Comparison of ENCODE assay signal across 8 mouse cellular contexts in genomic region chr10:33905489-33905888, GRCm38 (mm10). TPM values are rescaled to one million over a fixed set of nuclear protein-coding genes. Genes with fewer than 3 reads are reported as not detected.
A peak's percentile ranks its signal among the peaks of the same experiment; 100 is the strongest.
DNase-seq lines count a peak whose midpoint lies in the region; ATAC-seq and TF ChIP-seq lines count a peak whose summit lies in the region.

No protein-coding gene starts in this region.

- H3K4me1 ChIP-seq in heart, embryonic 12.5 days (replicated peaks): no peaks in the 10 kb centered on the region
- H3K4me1 ChIP-seq in hindbrain, postnatal 0 days (ENCODE audit: insufficient read depth, low read length): no peaks in the 10 kb centered on the region
- peaks cover 12% of the 10 kb centered on the region for H3K4me1 ChIP-seq in midbrain, embryonic 10.5 days

- H3K36me3 ChIP-seq in heart, embryonic 12.5 days: no peaks in the 10 kb centered on the region
- no peaks in the 10 kb centered on the region for H3K36me3 ChIP-seq in hindbrain, postnatal 0 days (ENCODE audit: insufficient read depth, low read length)
- no peaks in the 10 kb centered on the region for H3K36me3 ChIP-seq in midbrain, embryonic 10.5 days

- WGBS in heart, embryonic 12.5 days: 5% methylated on average over 6 of the region's 6 CpGs
- WGBS in hindbrain, postnatal 0 days: under 1% methylated on average over 6 of the region's 6 CpGs
- 3% methylated on average over 6 of the region's 6 CpGs for WGBS in midbrain, embryonic 10.5 days

- POLR2A ChIA-PET in Patski (lab: Charles Lee): no interaction called here

- no peak for ATAC-seq in heart, embryonic 12.5 days (ENCODE audit: insufficient number of reproducible peaks, low FRiP score)
- ATAC-seq in Patski: peak; percentile 14
- ATAC-seq in hindbrain, postnatal 0 days: peak; percentile 27; the same call in 1 of the 2 replicates

- peak overlapping the region; percentile 37; the same call in 1 of the 2 replicates for H3K9ac ChIP-seq in heart, embryonic 12.5 days
- H3K9ac ChIP-seq in hindbrain, postnatal 0 days (replicated peaks; ENCODE audit: low read length): peak overlapping the region; percentile 38; the same call in 1 of the 2 replicates

- TF ChIP-seq CTCF in Patski (IDR thresholded peaks at IDR 0.05): no peak
- TF ChIP-seq CTCF in hindbrain, postnatal 0 days (IDR thresholded peaks at IDR 0.05; ENCODE audit: low read depth): no peak

- H3K4me2 ChIP-seq in heart, embryonic 12.5 days: peak overlapping the region; percentile 87
- H3K4me2 ChIP-seq in hindbrain, postnatal 0 days (ENCODE audit: low read depth, low read length): peak overlapping the region; percentile 82

- H3K9me3 ChIP-seq in heart, embryonic 12.5 days (replicated peaks): no peaks in the 10 kb centered on the region
- no peaks in the 10 kb centered on the region for H3K9me3 ChIP-seq in hindbrain, postnatal 0 days (ENCODE audit: low read length)
- H3K9me3 ChIP-seq in midbrain, embryonic 10.5 days (replicated peaks): no peaks in the 10 kb centered on the region

- H3K27ac ChIP-seq in heart, embryonic 12.5 days (ENCODE audit: poor library complexity, severe bottlenecking): no peak overlapping the region
- no peak overlapping the region for H3K27ac ChIP-seq in hindbrain, postnatal 0 days
- no peak overlapping the region for H3K27ac ChIP-seq in midbrain, embryonic 10.5 days (replicated peaks)

- DNase-seq in heart, adult 11 months: no peak
- no peak for DNase-seq in Patski (ENCODE audit: low read depth, low spot score)
- DNase-seq in hindbrain, postnatal 0 days (ENCODE audit: low spot score): no peak
- no peak for DNase-seq in midbrain, embryonic 10.5 days (ENCODE audit: low spot score)
- DNase-seq in urinary bladder, adult 18-20 months (ENCODE audit: low spot score in 2 of 2): no peak
- DNase-seq in natural killer cell, adult 2 months (ENCODE audit: low spot score in 2 of 2): no peak
- DNase-seq in thymus, postnatal 4 days: no peak

- no peaks in the 10 kb centered on the region for H3K27me3 ChIP-seq in heart, embryonic 12.5 days (replicated peaks)
- H3K27me3 ChIP-seq in Patski: peaks cover 37% of the 10 kb centered on the region
- no peaks in the 10 kb centered on the region for H3K27me3 ChIP-seq in hindbrain, postnatal 0 days (ENCODE audit: insufficient read depth, low read length)
- H3K27me3 ChIP-seq in midbrain, embryonic 10.5 days (ENCODE audit: low read depth, poor library complexity, severe bottlenecking): no peaks in the 10 kb centered on the region

- CTCF ChIA-PET in Patski (lab: Charles Lee): no interaction called here

- peak overlapping the region; percentile 52 for H3K4me3 ChIP-seq in heart, embryonic 12.5 days
- peak overlapping the region; percentile 49 for H3K4me3 ChIP-seq in hindbrain, postnatal 0 days (ENCODE audit: low read length)
- peak overlapping the region; percentile 54 for H3K4me3 ChIP-seq in midbrain, embryonic 10.5 days

- in situ Hi-C loops in Patski (cut with MboI; ENCODE audit: low pct_unique_long_range_greater_than_20kb): no loop called here

RNA-seq across cellular contexts. Expression of gene Rsph4a, which starts 0.6 kb away (rescaled TPM):
- not detected in 2 replicates for polyA plus RNA-seq in heart, embryonic 12.5 days (2016; fragmentation: Nextera tagmentation; extraction: Ambion mirVana)
- 0.06 TPM for polyA plus RNA-seq in Patski (2021)
- total RNA-seq in hindbrain, postnatal 0 days (2014; rRNA removed): 0.97 and 2.2 TPM in 2 replicates
- 1.3 and 1.4 TPM in 2 replicates for polyA plus RNA-seq in hindbrain, postnatal 0 days (2015; fragmentation: Nextera tagmentation; extraction: Ambion mirVana)
- 0.09 and 0.11 TPM in 2 replicates for polyA plus RNA-seq in midbrain, embryonic 10.5 days (2016; fragmentation: Nextera tagmentation; extraction: Ambion mirVana)

RNA-seq across cellular contexts. Expression of gene Zup1, which starts 45.6 kb away (rescaled TPM):
- polyA plus RNA-seq in heart, embryonic 12.5 days (2016; fragmentation: Nextera tagmentation; extraction: Ambion mirVana): 13.0 and 13.1 TPM in 2 replicates
- 14.3 TPM for polyA plus RNA-seq in Patski (2021)
- total RNA-seq in hindbrain, postnatal 0 days (2014; rRNA removed): 11.1 and 13.9 TPM in 2 replicates
- polyA plus RNA-seq in hindbrain, postnatal 0 days (2015; fragmentation: Nextera tagmentation; extraction: Ambion mirVana): 11.1 and 12.9 TPM in 2 replicates
- polyA plus RNA-seq in midbrain, embryonic 10.5 days (2016; fragmentation: Nextera tagmentation; extraction: Ambion mirVana): 21.1 and 25.0 TPM in 2 replicates

RNA-seq across cellular contexts. Expression of gene Sult3a1, which starts 48.0 kb away (rescaled TPM):
- polyA plus RNA-seq in heart, embryonic 12.5 days (2016; fragmentation: Nextera tagmentation; extraction: Ambion mirVana): not detected in 2 replicates
- not detected for polyA plus RNA-seq in Patski (2021)
- not detected in 2 replicates for total RNA-seq in hindbrain, postnatal 0 days (2014; rRNA removed)
- polyA plus RNA-seq in hindbrain, postnatal 0 days (2015; fragmentation: Nextera tagmentation; extraction: Ambion mirVana): 0.14 TPM in 1 of 2 replicates, not detected in the other
- polyA plus RNA-seq in midbrain, embryonic 10.5 days (2016; fragmentation: Nextera tagmentation; extraction: Ambion mirVana): not detected in 2 replicates
